Mouse (Mus musculus): ENCODE data around the gene Olfr629.
"Not testable (repeated sequence)": the region's sequence is repeated elsewhere in the genome, so short reads cannot be mapped to it uniquely, and the experiment has no call there.

The Olfr629 gene

DNA sequence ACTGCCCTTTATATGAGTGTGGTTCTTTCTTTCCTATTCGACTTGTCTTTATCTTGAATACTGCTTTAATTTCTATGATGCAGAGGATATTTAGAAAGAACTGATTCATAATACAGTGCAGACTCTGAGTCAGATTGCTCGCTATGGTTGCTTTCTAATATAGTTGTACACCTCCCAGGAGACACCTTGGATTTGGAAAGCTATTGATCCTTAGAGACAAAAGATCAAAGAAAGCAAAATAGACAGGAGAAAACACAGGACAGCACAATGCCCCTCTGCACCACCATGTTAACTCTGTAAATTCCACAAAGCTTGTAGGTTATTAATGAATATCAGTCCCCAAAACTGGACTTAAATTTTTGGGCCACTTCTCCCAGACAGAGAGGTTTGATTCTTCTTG, at the start of gene Olfr629:
TSS of gene Olfr629 (minus strand) at position 101 of the 400 bp plus-strand sequence.
- DNase-seq = no peak

DNA sequence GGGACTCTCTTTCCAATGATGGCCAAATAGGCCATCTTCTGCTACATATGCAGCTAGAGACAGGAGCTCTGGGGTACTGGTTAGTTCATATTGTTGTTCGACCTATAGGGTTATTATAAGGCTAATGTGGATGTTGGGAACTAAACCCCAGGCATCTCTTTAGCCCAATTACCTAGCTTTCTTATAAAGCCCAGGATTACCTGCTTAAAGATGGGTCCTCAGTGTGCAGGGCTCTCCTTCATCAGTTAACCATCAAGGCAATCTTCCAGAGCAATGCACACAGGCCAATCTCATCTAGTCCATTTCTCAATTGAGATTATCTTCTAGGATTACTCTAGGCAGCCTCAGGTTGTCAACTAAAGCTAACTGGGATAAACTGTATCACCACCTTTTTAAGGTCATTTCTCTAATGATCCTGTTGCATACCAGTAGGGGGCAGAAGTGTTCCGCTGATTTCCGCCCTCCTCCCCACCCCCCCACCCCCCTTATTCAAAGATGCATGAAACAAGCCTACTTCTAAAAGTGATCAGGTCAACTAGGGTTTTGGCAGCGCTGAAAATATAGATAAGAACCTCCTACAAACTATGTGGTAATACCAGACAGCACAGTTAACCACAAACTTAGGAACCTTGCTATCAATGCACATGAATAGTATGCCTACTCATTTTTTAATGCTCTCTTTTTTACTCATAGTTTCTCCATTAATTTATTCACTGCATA, 48.1 kb upstream of the Olfr629 start:
- DNase-seq = no peak

DNA sequence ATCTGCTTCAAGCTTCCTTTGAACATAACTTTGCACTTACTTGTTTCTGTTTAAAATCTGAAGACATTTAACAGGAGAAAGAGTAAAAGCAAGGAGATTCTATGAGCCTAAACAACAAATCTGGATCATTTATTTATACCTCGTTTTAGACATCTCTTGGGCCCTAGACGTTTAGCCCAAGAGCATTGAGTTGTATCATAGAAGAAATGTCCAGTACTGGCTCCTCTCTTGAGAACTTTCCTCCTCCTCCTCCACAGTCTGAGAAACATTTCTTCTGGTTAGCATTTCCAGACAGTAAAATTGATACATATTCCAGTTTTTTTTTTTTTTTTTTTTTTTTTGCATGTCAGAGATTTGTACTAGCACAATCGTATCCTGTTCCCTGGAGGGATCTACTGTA, 47.0 kb upstream of the Olfr629 start, which contains the start of gene Olfr67:
TSS of gene Olfr67 (minus strand) at position 101 of the 400 bp plus-strand sequence.
- DNase-seq = no peak

DNA sequence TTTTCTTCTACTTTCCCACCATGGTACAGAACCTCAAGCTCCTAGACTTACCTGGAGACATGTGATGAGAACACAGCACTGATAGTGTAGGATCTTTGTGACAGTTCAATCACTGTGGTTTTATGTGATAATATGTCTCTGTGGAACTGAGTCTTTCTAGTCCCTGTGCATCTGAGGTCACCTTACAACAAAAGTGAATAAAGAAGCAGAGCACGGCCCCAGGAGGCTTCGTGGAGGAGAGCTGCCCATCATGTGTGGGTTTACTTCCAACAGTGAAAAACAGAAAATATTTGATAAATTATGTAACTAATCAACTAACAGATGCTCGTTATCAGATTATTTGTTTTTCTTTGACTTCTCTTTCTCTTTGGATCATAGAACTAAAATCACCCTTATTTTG, 34.9 kb upstream of the Olfr629 start, which contains the start of gene Olfr68:
TSS of gene Olfr68 (minus strand) at position 101 of the 400 bp plus-strand sequence.
- DNase-seq = no peak

DNA sequence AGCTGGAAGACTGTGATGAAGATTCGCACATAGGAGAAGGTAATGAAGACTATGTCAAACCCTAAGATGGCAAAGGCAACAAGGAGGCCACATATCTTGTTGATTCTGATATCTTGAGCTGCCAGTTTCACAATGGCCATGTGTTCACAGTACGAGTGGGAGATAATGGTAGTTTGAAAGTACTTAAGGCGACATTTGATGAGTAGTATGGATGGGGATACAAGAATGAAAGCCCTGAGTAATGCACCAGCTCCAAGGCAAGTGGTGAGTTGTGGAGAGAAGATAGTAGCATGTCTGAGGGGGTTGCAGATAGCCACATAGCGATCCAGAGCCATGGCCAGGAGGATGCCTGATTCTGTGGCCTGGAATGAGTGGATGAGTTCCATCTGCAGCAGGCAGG, 32.9 kb upstream of the Olfr629 start:
- DNase-seq = not testable (repeated sequence)

DNA sequence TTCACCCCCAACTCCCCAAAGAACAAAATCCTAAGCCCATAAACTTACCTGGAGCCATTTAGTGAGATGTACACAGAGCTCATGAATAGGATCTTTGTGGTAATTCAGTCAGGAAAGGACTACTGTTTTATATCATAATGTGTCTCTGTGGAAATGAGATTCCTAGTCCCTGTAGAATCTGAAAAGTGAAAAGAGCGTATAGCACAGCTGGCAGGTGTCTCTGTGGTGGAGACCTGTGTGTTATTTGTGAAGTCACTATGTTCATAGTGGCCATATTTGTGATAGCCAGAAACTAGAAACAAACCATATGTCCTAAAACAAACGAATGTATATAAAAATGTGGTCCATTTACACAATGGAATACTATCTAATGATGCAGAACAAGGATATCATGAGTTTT, 26.8 kb upstream of the Olfr629 start, which contains the start of gene Olfr69:
TSS of gene Olfr69 (minus strand) at position 101 of the 400 bp plus-strand sequence.
- no peak for DNase-seq

DNA sequence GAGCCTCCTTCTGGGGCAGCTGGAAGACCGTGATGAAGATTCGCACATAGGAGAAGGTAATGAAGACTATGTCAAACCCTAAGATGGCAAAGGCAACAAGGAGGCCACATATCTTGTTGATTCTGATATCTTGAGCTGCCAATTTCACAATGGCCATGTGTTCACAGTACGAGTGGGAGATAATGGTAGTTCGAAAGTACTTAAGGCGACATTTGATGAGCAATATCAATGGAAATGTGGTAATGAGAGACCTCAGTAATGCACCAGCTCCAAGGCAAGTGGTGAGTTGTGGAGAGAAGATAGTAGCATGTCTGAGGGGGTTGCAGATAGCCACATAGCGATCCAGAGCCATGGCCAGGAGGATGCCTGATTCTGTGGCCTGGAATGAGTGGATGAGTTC, 22.9 kb upstream of the Olfr629 start:
- DNase-seq = not testable (repeated sequence)

DNA sequence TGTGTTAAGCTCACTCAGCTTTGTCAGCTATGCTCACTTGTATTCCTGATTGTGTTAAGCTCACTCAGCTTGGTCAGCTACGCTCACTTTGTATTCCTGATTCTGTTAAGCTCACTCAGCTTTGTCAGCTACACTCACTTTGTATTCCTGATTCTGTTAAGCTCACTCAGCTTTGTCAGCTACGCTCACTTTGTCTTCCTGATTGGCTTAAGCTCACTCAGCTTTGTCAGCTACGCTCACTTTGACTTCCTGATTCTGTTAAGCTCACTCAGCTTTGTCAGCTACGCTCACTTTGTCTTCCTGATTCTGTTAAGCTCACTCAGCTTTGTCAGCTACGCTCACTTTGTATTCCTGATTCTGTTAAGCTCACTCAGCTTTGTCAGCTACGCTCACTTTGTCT, 17.5 kb upstream of the Olfr629 start:
- not testable (repeated sequence) for DNase-seq

DNA sequence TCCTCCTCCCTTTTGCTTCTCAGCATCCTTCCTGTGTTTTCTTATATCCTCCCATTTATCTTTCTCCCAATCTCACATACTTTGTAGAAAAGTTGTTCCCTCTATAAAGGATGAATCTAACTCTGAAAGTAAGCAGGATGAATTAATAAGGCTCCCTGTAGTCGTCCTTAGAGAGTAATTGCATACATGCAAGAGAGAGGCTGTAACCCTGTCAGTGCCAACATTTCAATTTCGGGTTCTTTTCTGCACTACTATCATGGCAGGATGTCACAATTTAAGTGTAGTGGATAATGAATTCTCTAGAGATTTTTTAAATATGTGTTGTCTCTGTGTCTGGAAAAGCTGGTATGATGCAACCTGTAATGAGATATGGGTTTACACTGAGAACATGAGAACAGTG, 12.5 kb upstream of the Olfr629 start, which contains the start of gene Olfr630:
TSS of gene Olfr630 (minus strand) at position 101 of the 400 bp plus-strand sequence.
- no peak for DNase-seq

DNA sequence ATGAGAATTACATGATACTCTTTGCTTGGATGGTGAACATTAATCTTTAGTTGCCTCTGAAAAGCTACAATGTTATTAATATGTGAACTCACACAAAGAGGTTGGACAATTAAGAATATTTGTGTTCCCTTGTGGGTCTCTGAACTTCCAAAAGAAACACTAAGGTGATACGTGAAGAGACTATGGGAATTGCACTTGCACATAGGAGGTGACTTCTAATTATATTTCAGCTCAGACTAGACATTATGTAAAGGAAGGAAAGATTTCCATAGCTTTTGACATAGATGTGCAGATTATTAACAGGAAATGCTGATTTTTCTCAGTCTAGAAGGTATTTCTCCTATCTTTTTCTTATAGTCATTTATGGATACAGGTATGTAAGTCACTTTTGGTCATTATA, 14.7 kb downstream of the Olfr629 start, which contains the start of gene Olfr628:
TSS of gene Olfr628 (plus strand) at position 301 of the 400 bp plus-strand sequence.
- DNase-seq = no peak

DNA sequence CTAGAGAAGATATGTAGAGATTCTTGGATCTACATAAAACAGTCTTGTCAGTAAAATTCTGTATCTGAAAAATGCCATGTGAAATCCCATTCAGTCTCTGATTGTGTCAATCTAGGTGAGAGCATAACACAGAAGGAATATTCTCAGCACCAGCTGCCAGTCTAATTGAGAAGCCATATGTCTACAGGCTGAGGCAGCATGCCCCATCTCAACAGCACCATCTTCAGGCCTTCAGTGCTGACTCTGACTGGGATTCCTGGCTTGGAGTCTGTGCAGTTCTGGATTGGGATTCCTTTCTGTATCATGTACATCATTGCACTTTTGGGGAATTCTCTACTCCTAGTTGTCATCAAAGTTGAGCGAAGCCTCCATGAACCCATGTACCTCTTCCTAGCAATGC, 28.3 kb downstream of the Olfr629 start:
- DNase-seq = not testable (repeated sequence)

DNA sequence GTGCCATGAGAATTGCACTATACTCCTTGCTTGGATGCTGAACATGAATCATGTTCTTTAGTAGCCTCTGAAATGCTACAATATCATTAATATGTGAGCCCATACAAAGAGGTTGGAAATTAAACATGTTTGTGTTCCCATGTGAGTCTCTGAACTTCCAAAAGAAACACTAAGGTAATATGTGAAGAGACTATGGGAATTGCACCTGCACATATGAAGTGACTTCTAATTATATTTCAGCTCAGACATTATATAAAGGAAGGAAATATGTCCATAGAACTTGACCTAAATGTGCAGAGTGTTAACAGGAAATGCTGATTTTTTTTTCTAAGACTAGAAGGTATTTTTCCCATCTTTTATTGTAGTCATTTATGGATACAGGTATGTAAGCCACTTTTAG, 30.4 kb downstream of the Olfr629 start, which contains the start of gene Olfr243:
TSS of gene Olfr243 (plus strand) at position 301 of the 400 bp plus-strand sequence.
- DNase-seq = no peak

DNA sequence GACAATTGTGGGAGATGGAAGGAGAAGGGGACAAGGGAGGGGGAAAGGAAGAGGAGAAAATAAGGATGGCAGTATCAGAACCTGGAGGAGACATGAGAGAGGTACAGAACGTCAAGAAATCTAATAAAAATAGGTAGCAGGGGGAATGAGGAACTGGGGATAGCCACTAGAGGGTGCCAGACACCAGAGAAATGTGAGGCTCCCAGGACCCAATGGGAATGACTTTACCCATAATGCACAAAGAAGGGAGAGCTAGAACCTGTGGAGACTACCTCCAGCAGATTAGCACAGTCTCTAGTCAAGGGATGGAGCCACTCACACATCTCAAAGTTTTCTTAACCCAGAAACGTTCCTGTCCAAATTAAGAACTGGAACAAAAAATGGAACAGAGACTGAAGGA, 32.7 kb downstream of the Olfr629 start:
- DNase-seq = no peak

DNA sequence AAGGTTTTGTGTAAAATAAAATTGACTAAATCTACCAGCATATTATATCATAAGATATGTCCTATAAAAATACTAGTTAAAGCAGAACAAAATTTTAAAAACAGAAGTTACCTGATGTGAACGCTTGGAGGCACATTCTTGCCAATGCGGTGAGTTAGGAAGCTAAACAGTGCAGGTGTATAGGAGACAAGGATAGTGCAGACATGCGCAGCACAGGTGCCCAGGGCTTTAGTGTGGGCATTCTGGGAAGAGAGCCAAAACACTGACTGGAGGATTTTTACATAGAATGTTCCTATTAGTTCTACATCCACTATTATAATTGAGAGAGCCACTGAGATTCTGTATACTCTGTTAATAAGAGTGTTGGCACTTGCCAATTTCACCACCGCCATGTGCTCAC, 45.3 kb downstream of the Olfr629 start:
- no peak for DNase-seq

Data from cerebellum, adult 9-11 months (tissue).